Mouse (Mus musculus) CH12.LX (cell line): ENCODE measurements around the gene Cdh22.

ENCODE experiments used
- CTCF ChIP-seq, 2 experiments: IDR thresholded peaks in 1 of 2; conservative IDR thresholded peaks in 1 of 2; 2 replicates each; pipeline ENCODE4 v1.5.1; 2011 to 2012; ENCODE audit warnings: low read depth in 2 of 2, low read length in 2 of 2, improper control_type of control experiment in 1 of 2, inconsistent platforms in 1 of 2, mild to moderate bottlenecking in 1 of 2, moderate library complexity in 1 of 2
- E2F4 ChIP-seq: IDR thresholded peaks from 2 replicates; pipeline ENCODE4 v1.6.1; 2011; ENCODE audit warnings: low read depth, low read length, improper control_type of control experiment; ENCODE audit not compliant: insufficient replicate concordance
- EP300 ChIP-seq: IDR thresholded peaks from 2 replicates; pipeline ENCODE4 v1.6.1; 2011; ENCODE audit warnings: low read length, improper control_type of control experiment
- JUND ChIP-seq: conservative IDR thresholded peaks from 2 replicates; pipeline ENCODE4 v1.6.1; 2011; ENCODE audit warnings: low read depth, low read length, improper control_type of control experiment
- MYC ChIP-seq: IDR thresholded peaks from 2 replicates; pipeline ENCODE4 v1.6.1; 2011; ENCODE audit warnings: low read depth, mild to moderate bottlenecking, improper control_type of control experiment, low read length
- PAX5 ChIP-seq: IDR thresholded peaks from 2 replicates; pipeline ENCODE4 v1.6.1; 2012; ENCODE audit warnings: low read length, inconsistent platforms, mixed read lengths
- POLR2A ChIP-seq: IDR thresholded peaks from 2 replicates; pipeline ENCODE4 v1.6.1; 2011; ENCODE audit warnings: low read depth, mild to moderate bottlenecking, improper control_type of control experiment, low read length
- ZC3H11A ChIP-seq: IDR thresholded peaks from 2 replicates; pipeline ENCODE4 v1.6.1; 2012; ENCODE audit warnings: low read depth, mild to moderate bottlenecking, inconsistent platforms, low read length, improper control_type of control experiment

- TF ChIP-seq EP300 (no peak), CTCF (conservative IDR thresholded peaks at IDR 0.05 in 1 of 2, IDR thresholded peaks at IDR 0.05 in 1 of 2; ENCODE audit: low read depth in 2 of 2, low read length in 2 of 2) (no peak), MYC (no peak), JUND (no peak), POLR2A (no peak), PAX5 (no peak), ZC3H11A (no peak), E2F4 (no peak)
Measured at GRCm38 (mm10) chr2:165211426-165212079, 23.1 kb downstream of the Cdh22 start.
